Mouse (Mus musculus): ENCODE data around the gene Nop58.
"Not testable (repeated sequence)": the region's sequence is repeated elsewhere in the genome, so short reads cannot be mapped to it uniquely, and the experiment has no call there.

The Nop58 gene

GRCm38 (mm10) chr1:59725661-59726060, 40.9 kb downstream of the Nop58 start:
- peak; percentile 42 for DNase-seq

- peak; percentile 36 for DNase-seq
Measured at GRCm38 (mm10) chr1:59730106-59730505, 45.3 kb downstream of the Nop58 start.

- DNase-seq = no peak
Measured at GRCm38 (mm10) chr1:59730737-59731136, 46.0 kb downstream of the Nop58 start.

- no peak for DNase-seq
Measured at GRCm38 (mm10) chr1:59734076-59734475, 49.3 kb downstream of the Nop58 start.

- DNase-seq = no peak
Measured at GRCm38 (mm10) chr1:59738768-59739414, 54.1 kb downstream of the Nop58 start.

- DNase-seq = no peak
Measured at GRCm38 (mm10) chr1:59739577-59740354, 55.0 kb downstream of the Nop58 start.

- no peak for DNase-seq
Measured at GRCm38 (mm10) chr1:59749047-59749446, 64.3 kb downstream of the Nop58 start.

- DNase-seq = not testable (repeated sequence)
Measured at GRCm38 (mm10) chr1:59749724-59750123, 65.0 kb downstream of the Nop58 start.

- DNase-seq = no peak
Measured at GRCm38 (mm10) chr1:59755298-59755697, 70.5 kb downstream of the Nop58 start.

- DNase-seq = no peak
Measured at GRCm38 (mm10) chr1:59758325-59758724, 73.6 kb downstream of the Nop58 start.

GRCm38 (mm10) chr1:59762208-59762607, 77.4 kb downstream of the Nop58 start:
- peak; percentile 54 for DNase-seq

- DNase-seq = peak; percentile 71
Measured at GRCm38 (mm10) chr1:59762651-59763163, 77.9 kb downstream of the Nop58 start.

- peak; percentile 95 for DNase-seq
Measured at GRCm38 (mm10) chr1:59763164-59763768, 78.5 kb downstream of the Nop58 start, which contains the start of gene Bmpr2. Gene Bmpr2, plus strand, starts transcription at chr1:59763400.

GRCm38 (mm10) chr1:59763781-59764251, 79.0 kb downstream of the Nop58 start:
- DNase-seq = peak; percentile 76

- DNase-seq = peak; percentile 63
Measured at GRCm38 (mm10) chr1:59764407-59764971, 79.7 kb downstream of the Nop58 start.

GRCm38 (mm10) chr1:59765279-59765678, 80.5 kb downstream of the Nop58 start:
- no peak for DNase-seq

- no peak for DNase-seq
Measured at GRCm38 (mm10) chr1:59766626-59767025, 81.9 kb downstream of the Nop58 start.

All from kidney, postnatal 10 days (tissue).